Mouse (Mus musculus) liver, embryonic 11.5 days (tissue): ENCODE results near the gene Apobec1. TPM values are rescaled to one million over a fixed set of nuclear protein-coding genes. Genes with fewer than 3 reads are reported as not detected.

Experiments used
- ATAC-seq: fragments of 200-750 bp; cut with Nextera tagmentation; replicated peaks from 2 replicates; pipeline ENCODE4 v1.8.0; 2017; ENCODE audit warnings: moderate number of reproducible peaks, mild to moderate bottlenecking, moderate TSS enrichment, moderate library complexity; ENCODE audit not compliant: low FRiP score
- DNase-seq: peaks from one replicate; pipeline ENCODE4 v3.0.0-alpha.2; 2017; ENCODE audit warnings: low spot score
- H3K27ac ChIP-seq: fragments of 300-500 bp; sonication (generic); 2 replicates; pipeline ENCODE4 v1.5.1; 2014; ENCODE audit warnings: mild to moderate bottlenecking, low read depth, low read length, control low read depth
- H3K27me3 ChIP-seq: fragments of 300-500 bp; sonication (generic); replicated peaks from 2 replicates; pipeline ENCODE4 v1.6.1; 2014; ENCODE audit warnings: low read length, mixed read lengths; ENCODE audit not compliant: control insufficient read depth, insufficient read depth
- H3K36me3 ChIP-seq: fragments of 300-500 bp; sonication (generic); 2 replicates; pipeline ENCODE4 v1.6.1; 2014; ENCODE audit warnings: mild to moderate bottlenecking, low read length, moderate library complexity, mixed read lengths; ENCODE audit not compliant: control insufficient read depth, insufficient read depth
- H3K4me1 ChIP-seq: fragments of 300-500 bp; sonication (generic); replicated peaks from 2 replicates; pipeline ENCODE4 v1.6.1; 2014; ENCODE audit warnings: low read length, mixed read lengths; ENCODE audit not compliant: control insufficient read depth, insufficient read depth
- H3K4me2 ChIP-seq: fragments of 300-500 bp; sonication (generic); 2 replicates; pipeline ENCODE4 v1.6.1; 2014; ENCODE audit warnings: mild to moderate bottlenecking, control low read depth, moderate library complexity
- H3K4me3 ChIP-seq: fragments of 300-500 bp; sonication (generic); 2 replicates; pipeline ENCODE4 v1.5.1; 2014; ENCODE audit warnings: low read depth, low read length, control low read depth
- H3K9ac ChIP-seq: fragments of 300-500 bp; sonication (generic); 2 replicates; pipeline ENCODE4 v1.6.1; 2014; ENCODE audit warnings: low read depth, low read length, control low read depth
- H3K9me3 ChIP-seq: fragments of 300-500 bp; sonication (generic); 2 replicates; pipeline ENCODE4 v1.6.1; 2016; ENCODE audit warnings: low read length, inconsistent platforms, mixed read lengths; ENCODE audit not compliant: control insufficient read depth
- WGBS: fragments of 180-500 bp; shearing (Covaris S2); extraction: QIAGEN DNeasy Blood & Tissue Kit; methylation state at CpG from one replicate; pipeline ENCODE4 v1.1.7; 2014; 5-methylcytosine and 5-hydroxymethylcytosine counted together
- polyA plus RNA-seq: library from polyadenylated mRNA; unstranded; fragments of >200 nt; fragmentation: Nextera tagmentation; extraction: Ambion mirVana; gene quantifications from 2 replicates; pipeline ENCODE4 v1.2.1, GENCODE M21; 2014

Gene Apobec1
- polyA plus RNA-seq, 1 experiment from 2014 or later, result 3.7 TPM

DNA sequence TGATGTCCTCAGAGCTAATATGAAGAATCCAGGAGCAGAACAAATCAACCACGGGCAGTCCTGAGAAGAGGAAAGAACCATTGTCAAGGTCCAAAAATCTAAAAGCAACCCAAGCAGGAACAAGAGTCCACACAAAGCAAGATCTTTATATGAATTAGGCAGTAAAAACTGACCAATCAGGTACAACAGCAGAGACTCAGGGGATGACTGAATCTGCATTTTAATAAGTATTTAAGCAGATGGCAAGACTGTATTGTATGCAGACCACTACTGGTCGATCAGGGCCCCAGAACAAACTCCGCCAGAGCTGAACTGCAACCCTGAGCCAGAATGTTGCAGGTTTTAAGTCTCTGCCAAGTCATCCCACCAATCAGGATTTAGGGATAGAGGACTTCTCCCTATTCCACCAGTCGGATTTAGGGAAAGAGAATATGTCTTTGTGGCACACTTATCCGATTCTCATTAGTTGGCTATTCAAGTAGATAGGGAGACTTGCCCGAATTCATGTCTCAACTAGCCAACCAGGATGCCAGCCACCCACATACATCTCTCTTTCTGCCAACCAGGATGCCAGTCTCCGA, 2.1 kb downstream of the Apobec1 start:
- no peak overlapping the region for H3K9ac ChIP-seq
- H3K4me3 ChIP-seq, result no peak overlapping the region
- H3K4me1 ChIP-seq, result no peaks in the 10 kb centered on the region
- no peak overlapping the region for H3K27ac ChIP-seq
- no peaks in the 10 kb centered on the region for H3K27me3 ChIP-seq
- no peak for DNase-seq
- no peaks in the 10 kb centered on the region for H3K36me3 ChIP-seq
- ATAC-seq, result no peak
- 84% methylated on average over 7 of the region's 7 CpGs for WGBS
- H3K4me2 ChIP-seq, result no peak overlapping the region
- no peaks in the 10 kb centered on the region for H3K9me3 ChIP-seq

DNA sequence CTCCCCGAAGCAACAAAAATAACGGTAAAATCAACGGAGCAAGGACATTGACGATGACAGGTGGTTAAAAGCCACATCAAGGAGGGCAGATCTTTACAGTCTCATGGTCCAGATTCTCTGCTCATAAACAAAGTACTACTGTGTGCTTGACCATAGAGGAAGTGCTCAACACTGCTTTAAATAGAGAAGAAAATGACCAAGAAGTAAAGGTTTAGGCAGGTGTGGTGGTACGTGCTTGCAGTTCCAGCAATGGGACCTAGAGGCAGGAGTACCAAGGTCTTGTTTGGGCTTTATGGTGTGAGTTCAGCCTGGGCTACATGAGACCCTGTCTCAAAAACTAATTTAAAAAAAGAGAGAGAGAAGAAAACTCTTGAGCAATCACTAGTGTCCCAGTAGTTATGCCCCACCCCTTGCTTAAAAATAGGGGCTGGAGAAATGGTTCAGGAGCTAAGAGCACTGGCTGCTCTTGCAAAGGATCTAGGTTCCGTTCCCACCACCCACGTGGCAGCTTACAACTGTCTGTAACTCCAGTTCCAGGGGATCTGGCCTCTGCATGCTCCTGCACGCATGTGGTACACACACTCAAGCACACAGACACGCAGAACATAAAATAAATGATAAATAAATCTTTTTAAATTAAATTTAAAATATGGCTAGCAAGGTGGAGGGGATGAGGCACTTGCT, 3.0 kb downstream of the Apobec1 start:
- no peaks in the 10 kb centered on the region for H3K27me3 ChIP-seq
- H3K4me3 ChIP-seq, result no peak overlapping the region
- H3K9me3 ChIP-seq, result no peaks in the 10 kb centered on the region
- no peaks in the 10 kb centered on the region for H3K4me1 ChIP-seq
- DNase-seq, result no peak
- no peak overlapping the region for H3K9ac ChIP-seq
- WGBS, result 87% methylated on average over 9 of the region's 9 CpGs
- ATAC-seq, result no peak
- H3K36me3 ChIP-seq, result no peaks in the 10 kb centered on the region
- H3K4me2 ChIP-seq, result no peak overlapping the region
- H3K27ac ChIP-seq, result no peak overlapping the region

DNA sequence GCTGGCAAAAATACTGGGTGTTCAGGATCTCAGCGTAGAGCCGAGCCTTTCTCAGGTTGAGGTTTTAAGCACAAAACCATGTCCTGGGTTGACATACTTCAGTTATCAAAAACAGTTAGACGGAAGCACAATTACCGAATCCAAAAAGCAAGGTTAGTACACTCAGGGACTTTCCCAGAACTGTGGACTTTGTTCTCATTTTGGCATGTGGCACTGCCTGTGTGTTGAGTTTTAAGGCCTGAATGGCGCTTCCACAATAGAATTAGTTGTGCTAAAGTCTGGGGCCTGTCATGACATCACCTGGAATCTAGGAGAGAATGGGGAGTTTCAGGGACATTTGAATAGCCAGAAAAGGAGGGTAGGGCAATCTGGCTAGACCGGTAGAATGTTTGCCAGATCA, 3.8 kb downstream of the Apobec1 start:
- Histone ChIP-seq H3K9me3 (no peaks in the 10 kb centered on the region), H3K36me3 (no peaks in the 10 kb centered on the region), H3K4me3 (no peak overlapping the region), H3K4me2 (no peak overlapping the region), H3K9ac (no peak overlapping the region), H3K27ac (no peak overlapping the region), H3K27me3 (no peaks in the 10 kb centered on the region), H3K4me1 (no peaks in the 10 kb centered on the region)
- ATAC-seq (no peak), DNase-seq (no peak)
- 91% methylated on average over 6 of the region's 6 CpGs for WGBS

DNA sequence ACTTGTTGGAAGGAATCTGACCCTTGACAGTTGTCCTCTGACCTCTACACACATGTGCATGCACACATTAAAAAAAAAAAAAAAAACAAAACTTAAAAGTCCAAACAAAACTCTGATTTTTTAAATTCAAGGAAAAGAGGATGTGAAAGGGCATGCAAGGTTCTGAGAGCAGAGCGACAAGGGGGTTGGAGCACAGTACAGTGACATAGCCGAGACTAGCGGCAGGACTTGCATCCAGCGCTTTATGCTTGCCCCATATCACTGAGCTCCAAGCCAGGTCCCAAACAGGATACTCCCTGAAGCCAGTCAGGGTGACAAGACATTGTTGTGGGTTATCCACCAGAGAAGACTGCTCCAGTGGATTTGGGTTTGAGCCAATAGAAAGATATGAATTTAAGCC, 4.2 kb downstream of the Apobec1 start:
- Histone ChIP-seq H3K27me3 (no peaks in the 10 kb centered on the region), H3K4me3 (no peak overlapping the region), H3K4me1 (no peaks in the 10 kb centered on the region), H3K9ac (no peak overlapping the region), H3K27ac (no peak overlapping the region), H3K4me2 (no peak overlapping the region), H3K36me3 (no peaks in the 10 kb centered on the region), H3K9me3 (no peaks in the 10 kb centered on the region)
- 89% methylated on average over 4 of the region's 4 CpGs for WGBS
- ATAC-seq (no peak), DNase-seq (no peak)

DNA sequence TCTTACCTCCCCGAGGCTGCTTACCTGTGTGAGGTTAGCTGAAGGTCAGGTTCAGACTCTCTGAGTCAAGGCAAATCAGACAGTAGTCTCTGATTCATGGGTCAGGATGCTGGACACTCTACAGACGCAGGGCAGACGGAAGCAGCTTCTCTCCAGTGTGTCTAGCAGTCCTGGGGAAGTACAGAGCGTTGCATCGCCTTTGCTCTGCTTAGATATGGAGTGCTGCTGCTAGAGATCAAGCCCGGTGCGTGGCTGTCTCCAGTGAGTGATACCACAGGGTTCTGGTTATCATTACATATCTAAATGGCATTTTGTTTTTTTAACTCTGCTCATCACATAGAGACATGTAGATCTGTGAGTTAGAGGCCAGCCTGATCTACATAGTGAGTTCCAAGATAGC, 5.6 kb downstream of the Apobec1 start:
- ATAC-seq (no peak; the same call in 1 of the 2 replicates), DNase-seq (no peak)
- no peaks in the 10 kb centered on the region for H3K4me1 ChIP-seq
- 49% methylated on average over 7 of the region's 7 CpGs for WGBS
- H3K27ac ChIP-seq, result no peak overlapping the region
- H3K9me3 ChIP-seq, result no peaks in the 10 kb centered on the region
- no peaks in the 10 kb centered on the region for H3K27me3 ChIP-seq
- no peak overlapping the region for H3K4me3 ChIP-seq
- H3K4me2 ChIP-seq, result no peak overlapping the region
- no peak overlapping the region for H3K9ac ChIP-seq
- H3K36me3 ChIP-seq, result no peaks in the 10 kb centered on the region

DNA sequence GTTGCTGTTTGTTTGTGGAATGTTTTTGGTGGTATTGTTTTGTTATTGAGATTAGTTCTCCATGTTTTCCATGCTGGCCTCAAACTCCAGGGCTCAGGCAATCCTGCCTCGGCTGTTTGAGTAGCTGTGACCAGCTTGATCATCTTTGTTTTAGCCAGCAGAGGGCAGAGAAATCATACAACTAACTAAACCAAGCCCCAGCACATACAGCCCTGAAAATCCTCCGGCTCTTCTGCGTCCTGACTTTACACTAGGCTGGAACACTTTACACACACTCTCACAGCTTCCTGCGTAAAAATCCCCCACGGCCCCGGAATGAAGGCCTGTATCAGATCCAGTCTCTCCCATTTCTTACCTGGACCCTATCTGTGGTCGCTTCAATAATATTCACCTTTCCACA, 6.6 kb downstream of the Apobec1 start:
- DNase-seq, result no peak
- 37% methylated on average over 7 of the region's 7 CpGs for WGBS

DNA sequence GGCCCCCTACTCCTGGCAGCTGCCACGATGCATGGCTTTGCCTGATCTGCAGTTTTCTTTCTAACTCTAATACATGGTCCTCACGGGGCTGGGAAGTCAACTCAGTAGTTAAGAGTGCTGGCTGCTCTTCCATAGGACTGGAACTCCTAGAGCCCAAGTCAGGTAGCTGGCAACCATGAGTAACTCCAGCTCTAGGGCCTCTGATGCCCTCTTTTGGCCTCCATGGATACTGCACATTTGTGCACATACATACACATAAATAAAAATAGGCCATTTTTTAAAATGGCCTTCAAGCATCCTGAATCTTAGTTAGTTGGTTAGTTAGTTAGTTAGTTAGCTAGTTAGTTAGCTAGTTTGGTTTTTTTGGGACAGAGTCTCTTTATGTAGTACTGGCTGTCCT, 9.3 kb downstream of the Apobec1 start:
- Histone ChIP-seq H3K4me2 (no peak overlapping the region), H3K9ac (no peak overlapping the region), H3K4me1 (no peaks in the 10 kb centered on the region), H3K27me3 (no peaks in the 10 kb centered on the region), H3K9me3 (no peaks in the 10 kb centered on the region), H3K27ac (no peak overlapping the region), H3K4me3 (no peak overlapping the region), H3K36me3 (no peaks in the 10 kb centered on the region)
- 82% methylated on average over 2 of the region's 2 CpGs for WGBS
- ATAC-seq, result no peak
- no peak for DNase-seq

More for the DNA sequence above, 6.6 kb downstream of the Apobec1 start:
- Histone ChIP-seq H3K4me2 (no peak overlapping the region), H3K4me3 (no peak overlapping the region), H3K36me3 (no peaks in the 10 kb centered on the region), H3K27me3 (no peaks in the 10 kb centered on the region), H3K9ac (no peak overlapping the region), H3K27ac (no peak overlapping the region), H3K4me1 (no peaks in the 10 kb centered on the region), H3K9me3 (no peaks in the 10 kb centered on the region)
- ATAC-seq, result no peak

DNA sequence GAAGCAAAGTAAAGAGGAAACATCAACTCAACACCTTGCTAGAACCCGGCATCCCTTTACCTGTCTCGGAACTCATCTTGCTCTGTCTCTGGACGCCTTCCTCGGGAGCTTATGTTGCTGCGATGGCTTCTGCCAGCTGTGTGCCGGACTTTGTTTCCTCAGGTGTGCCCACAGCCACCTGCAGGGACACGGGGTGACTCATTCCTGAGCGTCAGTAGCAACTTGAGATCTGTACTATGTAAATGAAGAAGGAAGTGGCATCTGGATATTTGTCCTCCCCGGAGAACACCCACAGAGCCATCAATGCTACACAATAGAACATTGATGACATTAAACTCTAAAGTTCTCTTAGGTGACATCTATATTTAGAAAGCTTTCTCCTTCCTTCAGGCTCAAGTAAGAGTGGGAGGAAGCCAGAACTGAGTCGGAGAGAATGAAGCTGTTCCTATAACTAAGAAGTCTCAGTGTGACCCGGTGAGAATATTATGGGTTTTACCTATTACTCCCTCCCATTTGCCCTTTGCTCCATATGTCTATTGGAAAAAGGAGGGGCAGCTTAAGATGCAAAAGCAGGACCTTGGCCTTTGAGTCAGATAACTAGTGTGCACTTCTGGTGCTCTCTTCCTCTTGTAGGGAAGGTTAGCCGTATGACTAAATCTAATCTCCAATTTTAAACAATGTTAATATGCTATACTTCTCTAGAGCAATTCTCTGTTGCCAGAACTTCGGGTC, 11.1 kb downstream of the Apobec1 start:
- Histone ChIP-seq H3K4me1 (no peaks in the 10 kb centered on the region), H3K9me3 (no peaks in the 10 kb centered on the region), H3K27me3 (no peaks in the 10 kb centered on the region), H3K36me3 (no peaks in the 10 kb centered on the region), H3K27ac (no peak overlapping the region), H3K4me2 (no peak overlapping the region), H3K4me3 (no peak overlapping the region), H3K9ac (no peak overlapping the region)
- ATAC-seq, result no peak
- no peak for DNase-seq
- WGBS, result 78% methylated on average over 13 of the region's 13 CpGs

DNA sequence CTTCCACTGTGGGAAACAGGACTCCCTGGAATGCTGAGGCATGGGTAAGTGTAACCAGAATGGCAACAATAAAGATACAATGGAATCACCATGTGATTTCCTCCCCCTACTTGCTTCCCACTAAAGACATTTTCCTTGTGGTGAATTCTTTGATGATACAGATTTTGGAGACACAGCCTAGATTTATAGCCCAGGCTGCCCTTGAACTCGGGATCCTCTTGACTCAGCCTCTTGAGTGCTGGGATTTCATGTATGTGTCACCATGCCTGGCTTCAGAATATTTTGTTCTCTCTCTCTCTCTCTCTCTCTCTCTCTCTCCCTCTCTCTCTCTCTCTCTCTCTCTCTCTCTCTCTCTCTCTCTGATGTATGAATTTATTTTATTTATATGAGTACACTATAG, 23.2 kb downstream of the Apobec1 start:
- 73% methylated on average over 1 of the region's 1 CpGs for WGBS
- no peak overlapping the region for H3K4me2 ChIP-seq
- no peaks in the 10 kb centered on the region for H3K9me3 ChIP-seq
- H3K4me1 ChIP-seq, result no peaks in the 10 kb centered on the region
- no peak overlapping the region for H3K9ac ChIP-seq
- no peaks in the 10 kb centered on the region for H3K36me3 ChIP-seq
- ATAC-seq (no peak), DNase-seq (no peak)
- H3K27me3 ChIP-seq, result no peaks in the 10 kb centered on the region
- no peak overlapping the region for H3K4me3 ChIP-seq
- H3K27ac ChIP-seq, result no peak overlapping the region
